Mouse (Mus musculus) erythroblast, embryonic 14.5 days (primary cell): ENCODE results near the gene Rabep1. TPM values are rescaled to one million over a fixed set of nuclear protein-coding genes. Genes with fewer than 3 reads are reported as not detected.
"Not testable (repeated sequence)": the region's sequence is repeated elsewhere in the genome, so short reads cannot be mapped to it uniquely, and the experiment has no call there.

Experiments
- H3K27me3 ChIP-seq: 2 replicates; pipeline ENCODE4 v1.6.1; 2012; ENCODE audit warnings: inconsistent platforms; ENCODE audit not compliant: control insufficient read depth
- H3K36me3 ChIP-seq: 2 replicates; pipeline ENCODE4 v1.6.1; 2012; ENCODE audit warnings: mild to moderate bottlenecking, inconsistent platforms; ENCODE audit not compliant: control insufficient read depth
- H3K4me1 ChIP-seq: 2 replicates; pipeline ENCODE4 v1.6.1; 2012; ENCODE audit warnings: inconsistent platforms; ENCODE audit not compliant: control insufficient read depth
- H3K4me3 ChIP-seq: replicated peaks from 2 replicates; pipeline ENCODE3; 2012; ENCODE audit warnings: moderate library complexity, mild to moderate bottlenecking, inconsistent platforms
- H3K9me3 ChIP-seq: 2 replicates; pipeline ENCODE4 v1.6.1; 2012; ENCODE audit warnings: low read length, inconsistent platforms, mixed read lengths; ENCODE audit not compliant: control insufficient read depth
- GATA1 ChIP-seq: IDR thresholded peaks from 2 replicates; pipeline ENCODE4 v1.6.1; 2012; ENCODE audit warnings: low read length, inconsistent platforms, mixed read lengths
- TAL1 ChIP-seq: IDR thresholded peaks from 3 replicates; pipeline ENCODE4 v1.6.1; 2012; ENCODE audit warnings: low read length, inconsistent platforms, mixed read lengths
- polyA plus RNA-seq: library from polyadenylated mRNA; stranded (reverse); fragments of >175 nt; gene quantifications from 2 replicates; pipeline ENCODE4 v1.2.3, GENCODE M21; 2012

Gene Rabep1
- polyA plus RNA-seq, 1 experiment = 0.42 TPM

DNA sequence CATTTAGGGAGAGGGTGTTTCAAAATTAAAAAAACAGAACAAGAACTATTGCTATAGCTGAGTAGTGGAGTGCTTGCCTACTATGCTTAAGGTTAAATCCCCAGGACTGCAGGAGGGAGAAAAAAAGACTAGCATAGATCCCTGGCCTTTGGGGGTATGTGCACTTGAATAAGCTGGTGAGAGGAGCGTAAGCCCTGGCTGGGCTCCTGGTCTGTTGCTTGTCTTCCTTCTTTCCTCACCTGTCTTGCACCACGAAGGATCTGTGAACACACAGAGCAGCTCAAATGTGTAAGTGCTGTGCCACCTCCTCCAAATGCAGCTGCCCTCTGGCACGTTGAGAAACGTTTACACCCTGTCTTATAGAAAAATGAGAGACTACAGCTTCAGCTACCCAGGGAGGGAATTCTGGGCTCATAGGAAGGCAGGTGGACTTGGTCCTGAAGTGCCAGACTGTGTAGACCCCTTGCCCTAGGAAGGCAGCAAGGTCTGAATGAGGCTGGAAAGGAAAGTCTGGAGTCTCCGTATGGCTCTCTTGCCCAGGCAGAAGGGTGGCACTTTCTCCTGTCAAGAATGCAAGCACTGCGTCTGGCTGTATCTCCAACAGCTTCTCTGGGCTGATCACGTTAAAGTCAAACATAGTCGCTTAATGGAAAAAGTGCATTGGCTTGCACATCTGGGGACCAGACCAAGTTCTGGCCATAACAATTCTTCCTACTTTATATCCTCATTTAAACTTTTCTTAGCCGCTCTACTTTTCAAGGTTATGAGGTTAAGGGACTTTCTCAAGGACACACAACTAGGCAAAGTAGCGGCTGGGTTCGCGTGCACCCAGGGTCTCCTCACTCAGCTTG is 652 bp upstream of the Rabep1 start:
- TF ChIP-seq TAL1 = no peak
- Histone ChIP-seq H3K36me3 (no peaks in the 10 kb centered on the region; the same call in 1 of the 2 replicates), H3K27me3 (peaks cover 2% of the 10 kb centered on the region; the same call in 1 of the 2 replicates), H3K9me3 (no peaks in the 10 kb centered on the region), H3K4me1 (peaks cover 34% of the 10 kb centered on the region), H3K4me3 (peak overlapping the region; percentile 92)

DNA sequence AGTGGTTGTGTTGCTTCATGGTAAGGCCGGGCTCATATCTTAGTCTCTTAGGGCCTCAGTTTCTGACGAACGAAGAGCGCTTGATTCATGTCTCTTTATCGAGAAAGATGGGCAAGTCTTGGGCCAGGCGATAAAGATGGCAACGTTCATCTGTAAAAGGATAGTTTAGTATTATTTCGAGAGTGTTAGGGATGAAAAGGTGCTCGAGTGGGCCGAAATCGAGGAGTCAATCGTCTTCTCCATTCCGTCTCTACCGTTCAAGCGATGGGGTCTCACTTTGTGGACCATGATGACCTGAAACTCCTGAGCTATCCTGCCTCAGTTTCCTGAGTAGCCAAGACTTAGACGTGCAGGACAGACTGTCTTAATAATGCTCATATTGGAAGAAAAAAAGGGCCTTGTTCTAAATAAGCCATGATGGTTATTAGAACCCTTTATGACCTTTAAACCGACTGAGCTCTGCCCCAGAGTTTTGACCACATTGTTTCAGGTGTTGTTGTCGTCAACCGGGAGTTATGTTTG is 940 bp downstream of the Rabep1 start:
- Histone ChIP-seq H3K27me3 (peaks cover 2% of the 10 kb centered on the region; the same call in 1 of the 2 replicates), H3K4me1 (peaks cover 37% of the 10 kb centered on the region), H3K4me3 (peak overlapping the region; percentile 92), H3K36me3 (no peaks in the 10 kb centered on the region; the same call in 1 of the 2 replicates), H3K9me3 (no peaks in the 10 kb centered on the region)
- TF ChIP-seq TAL1 (no peak), GATA1 (no peak)

DNA sequence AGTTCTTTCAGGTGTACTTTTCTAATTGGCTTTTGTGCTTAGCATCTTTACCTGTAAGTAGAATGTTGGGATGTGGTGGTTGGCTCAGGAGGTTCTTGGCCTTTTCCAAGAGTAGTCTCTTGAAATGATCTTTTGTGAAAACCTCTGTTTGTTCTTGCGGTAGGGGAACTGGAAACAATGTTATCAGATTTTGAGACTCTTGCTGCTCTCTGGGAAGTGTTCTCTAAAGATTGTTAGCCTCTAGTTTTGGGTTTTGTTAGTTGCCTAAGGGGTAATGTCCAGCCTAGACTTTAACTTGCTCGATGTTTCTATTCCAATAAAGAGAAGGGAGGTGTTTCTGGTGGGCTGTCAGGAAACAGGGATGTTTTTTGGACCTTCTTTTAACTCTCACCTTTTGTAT is 1.5 kb downstream of the Rabep1 start:
- no peaks in the 10 kb centered on the region; the same call in 1 of the 2 replicates for H3K36me3 ChIP-seq
- H3K4me1 ChIP-seq = peaks cover 39% of the 10 kb centered on the region
- H3K27me3 ChIP-seq = peaks cover 2% of the 10 kb centered on the region; the same call in 1 of the 2 replicates
- H3K4me3 ChIP-seq = peak overlapping the region; percentile 92
- H3K9me3 ChIP-seq = no peaks in the 10 kb centered on the region
- TF ChIP-seq TAL1 = no peak
- no peak for TF ChIP-seq GATA1

DNA sequence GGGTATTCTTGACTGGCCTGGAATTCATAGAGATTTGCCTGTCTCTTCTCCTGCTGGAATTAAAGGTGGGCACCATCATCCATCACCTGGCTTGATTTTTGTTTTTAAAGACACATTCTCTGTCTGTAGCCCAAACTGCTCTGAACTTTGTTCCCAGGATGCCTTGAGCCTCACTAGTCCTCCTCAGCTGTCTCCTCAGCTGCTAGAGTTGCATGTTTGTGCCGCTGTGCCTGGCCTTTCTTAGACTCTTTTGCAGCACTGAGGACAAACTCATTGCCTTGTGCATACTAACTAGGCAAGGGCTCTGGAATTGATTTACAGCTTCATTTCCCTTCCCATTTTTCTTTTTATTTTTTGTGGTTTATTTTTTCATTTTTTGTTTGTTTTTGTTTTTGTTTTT is 15.8 kb downstream of the Rabep1 start:
- no peaks in the 10 kb centered on the region for H3K9me3 ChIP-seq
- TF ChIP-seq GATA1 = no peak
- TF ChIP-seq TAL1 = no peak
- peaks cover 7% of the 10 kb centered on the region for H3K36me3 ChIP-seq
- H3K4me3 ChIP-seq = no peak overlapping the region
- H3K27me3 ChIP-seq = no peaks in the 10 kb centered on the region
- peaks cover 11% of the 10 kb centered on the region for H3K4me1 ChIP-seq

DNA sequence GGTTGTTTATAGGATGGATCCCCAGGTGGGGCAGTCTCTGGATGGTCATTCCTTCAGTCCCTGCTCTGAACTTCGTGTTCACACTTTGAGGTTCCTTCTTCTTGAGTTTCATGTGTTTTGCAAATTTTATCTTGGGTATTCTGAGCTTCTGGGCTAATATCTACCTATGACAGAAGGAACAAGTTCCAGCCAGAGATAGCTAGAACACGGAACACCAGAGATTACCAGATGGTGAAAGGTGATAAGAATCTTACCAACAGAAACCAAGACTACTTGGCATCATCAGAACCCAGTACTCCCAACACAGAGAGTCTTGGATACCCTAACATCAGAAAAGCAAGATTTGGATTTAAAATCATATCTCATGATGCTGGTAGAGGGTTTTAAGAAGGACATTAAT is 18.6 kb downstream of the Rabep1 start:
- H3K4me3 ChIP-seq, H3K27me3 ChIP-seq, H3K9me3 ChIP-seq, H3K36me3 ChIP-seq, H3K4me1 ChIP-seq: not testable (repeated sequence)

DNA sequence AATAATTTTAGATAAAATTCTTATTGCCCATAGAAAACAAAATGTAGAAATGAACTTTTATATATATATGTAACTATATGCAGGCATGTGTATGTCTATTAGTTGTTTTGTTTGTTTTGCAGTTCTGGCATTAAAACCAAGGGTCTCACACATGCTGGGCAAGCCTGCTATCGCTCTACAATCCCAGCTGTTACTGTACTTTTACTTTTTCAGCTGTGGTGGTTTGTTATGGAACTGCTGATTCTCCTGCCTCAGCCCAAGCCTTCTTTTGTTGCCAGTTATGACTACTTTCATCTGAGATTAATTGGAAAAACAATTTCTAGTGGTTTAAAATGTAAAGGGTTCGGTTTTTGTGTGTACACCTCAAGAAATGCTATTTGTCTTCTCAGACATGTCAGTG is 20.6 kb downstream of the Rabep1 start:
- peaks cover 10% of the 10 kb centered on the region for H3K4me1 ChIP-seq
- peaks cover 5% of the 10 kb centered on the region for H3K36me3 ChIP-seq
- no peak for TF ChIP-seq GATA1
- TF ChIP-seq TAL1 = no peak
- H3K4me3 ChIP-seq = no peak overlapping the region
- H3K27me3 ChIP-seq = no peaks in the 10 kb centered on the region
- H3K9me3 ChIP-seq = no peaks in the 10 kb centered on the region

DNA sequence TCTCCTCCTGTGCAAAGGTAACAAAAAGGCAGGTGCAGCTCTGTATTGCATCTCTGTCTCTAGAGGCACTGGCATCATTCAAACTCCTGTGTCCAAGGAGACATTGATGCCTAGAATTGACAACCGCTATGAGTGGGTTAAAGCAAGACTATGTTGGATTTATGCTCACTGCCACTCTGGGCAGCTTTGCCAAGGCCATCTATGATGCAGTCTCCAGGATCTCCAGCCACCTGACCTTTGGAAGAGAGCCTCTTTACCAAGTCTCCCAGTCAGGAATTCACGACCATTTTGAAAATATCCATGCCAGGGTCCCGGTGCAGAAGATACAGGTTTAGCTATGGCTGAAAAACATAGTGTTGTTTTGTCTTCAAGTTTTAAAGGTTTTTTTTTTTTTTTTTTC is 24.7 kb downstream of the Rabep1 start:
- Histone ChIP-seq H3K27me3 (no peaks in the 10 kb centered on the region), H3K9me3 (no peaks in the 10 kb centered on the region), H3K4me3 (no peak overlapping the region), H3K36me3 (no peaks in the 10 kb centered on the region), H3K4me1 (peaks cover 10% of the 10 kb centered on the region)
- no peak for TF ChIP-seq TAL1
- TF ChIP-seq GATA1 = no peak

DNA sequence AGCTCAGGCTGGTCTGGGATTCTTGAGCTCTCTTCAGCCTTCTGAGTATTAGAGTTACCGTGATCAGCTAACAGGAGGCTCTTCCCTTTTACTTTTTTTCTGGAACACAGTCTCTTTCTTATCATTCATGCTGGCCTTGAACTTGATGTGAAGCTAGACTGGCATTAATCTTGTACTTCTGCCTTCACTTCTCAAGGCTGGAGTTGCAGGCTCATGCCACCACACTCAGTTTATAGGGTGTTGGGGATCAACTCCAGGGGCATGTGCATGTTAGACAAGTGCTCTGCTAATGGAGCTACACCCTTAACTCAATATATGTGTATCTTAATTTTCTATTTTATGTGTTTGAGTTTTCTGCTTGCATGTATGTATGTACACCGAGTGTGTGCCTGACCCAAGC is 25.2 kb downstream of the Rabep1 start:
- Histone ChIP-seq H3K4me1 (peaks cover 10% of the 10 kb centered on the region), H3K4me3 (no peak overlapping the region), H3K9me3 (no peaks in the 10 kb centered on the region), H3K36me3 (no peaks in the 10 kb centered on the region), H3K27me3 (no peaks in the 10 kb centered on the region)
- TF ChIP-seq GATA1 (no peak), TAL1 (no peak)

DNA sequence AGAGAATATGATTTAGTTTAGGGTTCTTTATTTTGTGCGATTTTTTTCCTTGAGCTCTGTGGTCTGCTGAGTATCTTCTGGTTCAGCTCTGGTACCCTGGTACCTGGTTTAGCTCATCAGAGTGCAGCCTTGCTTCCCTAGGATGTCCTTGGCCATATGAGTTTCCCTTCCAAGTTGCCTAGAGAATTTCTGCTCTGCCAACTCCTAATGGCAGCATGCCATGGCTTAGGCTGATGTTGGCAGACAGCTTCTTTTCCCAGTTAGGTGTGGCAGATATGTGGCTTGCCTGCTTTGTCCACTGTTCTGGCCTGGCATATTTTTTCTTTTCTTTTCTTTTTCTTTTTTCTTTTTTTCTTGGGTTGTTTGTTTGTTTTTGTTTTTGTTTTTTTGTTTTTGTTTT is 25.8 kb downstream of the Rabep1 start:
- no peaks in the 10 kb centered on the region for H3K9me3 ChIP-seq
- H3K27me3 ChIP-seq = no peaks in the 10 kb centered on the region
- no peak overlapping the region for H3K4me3 ChIP-seq
- no peaks in the 10 kb centered on the region; the same call in 1 of the 2 replicates for H3K36me3 ChIP-seq
- TF ChIP-seq TAL1 = no peak
- H3K4me1 ChIP-seq = peaks cover 10% of the 10 kb centered on the region
